ENCODE assay signal across 22 mouse cellular contexts in genomic region chr12:7970301-7970700, GRCm38 (mm10). TPM values are rescaled to one million over a fixed set of nuclear protein-coding genes. Genes with fewer than 3 reads are reported as not detected.
DNase-seq lines count a peak whose midpoint lies in the region; TF ChIP-seq lines count a peak whose summit lies in the region.
"Had no signal": no experiment of that assay in that cellular context is flagged by ENCODE, and none has a peak within 500 bp of the region (broad histone marks: within the 10 kb centered on the region; RNA-seq: fewer than 3 reads in every experiment).

No protein-coding gene starts in this region.

- H3K4me1 ChIP-seq in kidney, adult 2 months (ENCODE audit: control insufficient read depth, insufficient read depth, low read length), result no peaks in the 10 kb centered on the region
- H3K4me1 ChIP-seq: embryonic facial prominence, embryonic 10.5 days; forebrain, embryonic 13.5 days had no signal

- H3K27ac ChIP-seq in kidney, adult 2 months (ENCODE audit: insufficient read depth, low read depth, low read length), result no peak overlapping the region
- H3K27ac ChIP-seq: embryonic facial prominence, embryonic 10.5 days; embryonic facial prominence, embryonic 12.5 days; forebrain, embryonic 13.5 days; forebrain, embryonic 15.5 days had no signal

- 80% methylated on average over 2 of the region's 2 CpGs for WGBS in kidney, adult 2 months

- no peak overlapping the region for H3K4me3 ChIP-seq in kidney, adult 2 months (ENCODE audit: insufficient read depth, low read depth, low read length)
- H3K4me3 ChIP-seq: embryonic facial prominence, embryonic 10.5 days; embryonic facial prominence, embryonic 12.5 days; forebrain, embryonic 13.5 days; forebrain, embryonic 15.5 days had no signal

- H3K36me3 ChIP-seq in kidney, adult 2 months (ENCODE audit: control insufficient read depth, insufficient read depth, low read length), result no peaks in the 10 kb centered on the region
- H3K36me3 ChIP-seq: embryonic facial prominence, embryonic 10.5 days; embryonic facial prominence, embryonic 12.5 days; forebrain, embryonic 15.5 days; G1E had no signal

- no peak for TF ChIP-seq POLR2A in kidney, adult 2 months (IDR thresholded peaks at IDR 0.05; ENCODE audit: low read depth, low read length)

- intact Hi-C loops in heart, postnatal 36 days (cut with DNase I), result no loop called here

- DNase-seq in heart, adult 11 months, result peak; percentile 55
- no peak for DNase-seq in heart, postnatal 36 days
- peak; percentile 17 for DNase-seq in kidney, adult 2 months
- DNase-seq in kidney, adult 8-10 months, result no peak
- DNase-seq in retina, postnatal 1 day, result peak; percentile 75
- DNase-seq in retina, embryonic 14.5 days (ENCODE audit: low spot score), result no peak
- DNase-seq: adrenal gland, adult 8-10 months; adrenal gland, postnatal 14 days; adrenal gland, postnatal 36 days; B cell, adult 2 months; cerebellum, adult 11-12 months; cerebellum, adult 2 months; cerebellum, adult 9-10 months; cerebellum, postnatal 25 days had no signal

- no peaks in the 10 kb centered on the region for H3K27me3 ChIP-seq in kidney, adult 2 months (replicated peaks; ENCODE audit: control insufficient read depth, insufficient read depth, low read length)
- H3K27me3 ChIP-seq: CH12.LX; embryonic facial prominence, embryonic 12.5 days; forebrain, embryonic 13.5 days; forebrain, embryonic 15.5 days; Patski had no signal

- no peak for TF ChIP-seq CTCF in kidney, adult 2 months (conservative IDR thresholded peaks at IDR 0.05; ENCODE audit: insufficient read depth, insufficient read length, low read depth, low read length)

RNA-seq across cellular contexts. Expression of gene Apob, which starts 7.1 kb away (rescaled TPM):
- not detected for total RNA-seq in heart, postnatal 36 days (2021)
- polyA plus RNA-seq in kidney, adult 2 months (2012; rRNA removed), result 26.0 and 27.3 TPM in 2 replicates
- total RNA-seq: CH12.LX had no signal
- polyA plus RNA-seq: forebrain, embryonic 11.5 days; forebrain, embryonic 13.5 days; G1E had no signal

Comparison
In these comparisons a context has a peak if more than half of its experiments do, and no peak if none do; other contexts are left out.
1. DNase-seq: peak in heart, adult 11 months (single experiment), kidney, adult 2 months (single experiment) and retina, postnatal 1 day (single experiment); none in heart, postnatal 36 days (0 of 2), kidney, adult 8-10 months (0 of 2) and retina, embryonic 14.5 days (single experiment).